Mouse (Mus musculus): ENCODE measurements around the gene Cbx2. TPM values are rescaled to one million over a fixed set of nuclear protein-coding genes. Genes with fewer than 3 reads are reported as not detected.

Cbx2 gene
- total and polyA plus RNA-seq, 3 experiments: 0.11 TPM; not detected in 2

DNA sequence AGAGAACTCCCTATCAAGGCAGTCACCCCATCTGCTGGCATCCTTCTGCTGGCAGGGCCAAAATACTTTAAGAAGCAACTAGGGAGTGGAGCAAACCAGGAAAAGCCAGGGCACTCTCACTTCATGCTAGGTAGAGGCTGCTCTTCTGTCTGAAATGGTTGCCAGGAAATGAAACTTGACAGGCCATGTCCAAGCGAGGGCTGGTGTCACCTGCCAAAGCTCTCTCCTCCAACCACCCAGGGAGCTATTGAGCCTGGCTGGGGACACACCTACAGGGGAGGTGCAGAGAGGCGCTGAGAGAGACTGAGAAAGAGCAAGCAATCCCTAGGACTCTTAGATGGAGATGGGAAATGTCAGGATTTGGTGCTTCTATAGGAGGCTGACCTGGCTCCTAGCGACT, 36.5 kb downstream of the Cbx2 start:
- no peak for DNase-seq (ENCODE audit: low spot score)
- no peaks in the 10 kb centered on the region for H3K4me1 ChIP-seq (ENCODE audit: insufficient read depth, low read depth, low read length)
- TF ChIP-seq TAL1 (conservative IDR thresholded peaks at IDR 0.05; ENCODE audit: low read depth, low read length) (no peak), GATA1 (IDR thresholded peaks at IDR 0.05; ENCODE audit: borderline replicate concordance, low read length) (no peak), POLR2AphosphoS5 (IDR thresholded peaks at IDR 0.05; ENCODE audit: insufficient replicate concordance, low read depth, low read length) (no peak), GATA2 (IDR thresholded peaks at IDR 0.05; ENCODE audit: borderline replicate concordance, low read depth, low read length) (no peak), CTCF (IDR thresholded peaks at IDR 0.05; ENCODE audit: low read depth, low read length) (no peak)

DNA sequence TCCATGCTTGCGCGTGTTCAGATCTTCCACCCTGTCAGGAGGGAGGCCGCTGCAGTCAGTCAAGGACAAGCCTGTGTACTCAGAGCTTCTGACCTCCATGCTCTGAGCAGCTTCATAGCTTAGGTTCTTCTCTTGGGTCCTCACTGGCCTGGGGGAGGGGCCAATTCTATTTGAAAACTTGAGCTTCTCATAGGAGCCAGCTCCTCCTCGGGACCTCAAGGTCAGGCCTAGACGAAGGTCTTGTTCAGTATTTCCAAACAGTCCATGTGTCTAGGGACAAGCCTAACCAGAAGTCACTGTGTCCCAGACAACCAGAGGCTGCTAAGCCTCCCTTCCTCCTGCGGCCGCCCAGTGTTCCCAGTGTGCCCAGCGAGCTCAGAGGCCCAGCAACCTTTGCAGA, 44.1 kb downstream of the Cbx2 start:
- peaks cover 78% of the 10 kb centered on the region for H3K9me3 ChIP-seq (replicated peaks)
- no peak overlapping the region for H3K4me3 ChIP-seq (ENCODE audit: low read depth, low read length)
- no peak for ATAC-seq (ENCODE audit: extremely low read depth, insufficient number of reproducible peaks, low FRiP score, poor library complexity, severe bottlenecking)
- no peaks in the 10 kb centered on the region for H3K4me1 ChIP-seq (ENCODE audit: insufficient read depth, low read depth, low read length)
- H3K36me3 ChIP-seq (replicated peaks): no peaks in the 10 kb centered on the region
- no peak for DNase-seq (ENCODE audit: low spot score)
- H3K27me3 ChIP-seq (ENCODE audit: insufficient read depth, low read length): no peaks in the 10 kb centered on the region
- TF ChIP-seq POLR2AphosphoS5 (IDR thresholded peaks at IDR 0.05; ENCODE audit: insufficient replicate concordance, low read depth, low read length) (no peak), GATA2 (IDR thresholded peaks at IDR 0.05; ENCODE audit: borderline replicate concordance, low read depth, low read length) (no peak), GATA1 (IDR thresholded peaks at IDR 0.05; ENCODE audit: borderline replicate concordance, low read length) (no peak), TAL1 (conservative IDR thresholded peaks at IDR 0.05; ENCODE audit: low read depth, low read length) (no peak), CTCF (IDR thresholded peaks at IDR 0.05; ENCODE audit: low read depth, low read length) (no peak)

More for the DNA sequence above, 36.5 kb downstream of the Cbx2 start:
- Histone ChIP-seq H3K9me3 (replicated peaks) (peaks cover 92% of the 10 kb centered on the region), H3K36me3 (replicated peaks) (no peaks in the 10 kb centered on the region), H3K4me3 (ENCODE audit: low read depth, low read length) (no peak overlapping the region), H3K27me3 (ENCODE audit: insufficient read depth, low read length) (0 out of 2 replicates have a peak, but pooled peaks cover 2% of the 10 kb centered on the region)
- no peak for ATAC-seq (ENCODE audit: extremely low read depth, insufficient number of reproducible peaks, low FRiP score, poor library complexity, severe bottlenecking)

DNA sequence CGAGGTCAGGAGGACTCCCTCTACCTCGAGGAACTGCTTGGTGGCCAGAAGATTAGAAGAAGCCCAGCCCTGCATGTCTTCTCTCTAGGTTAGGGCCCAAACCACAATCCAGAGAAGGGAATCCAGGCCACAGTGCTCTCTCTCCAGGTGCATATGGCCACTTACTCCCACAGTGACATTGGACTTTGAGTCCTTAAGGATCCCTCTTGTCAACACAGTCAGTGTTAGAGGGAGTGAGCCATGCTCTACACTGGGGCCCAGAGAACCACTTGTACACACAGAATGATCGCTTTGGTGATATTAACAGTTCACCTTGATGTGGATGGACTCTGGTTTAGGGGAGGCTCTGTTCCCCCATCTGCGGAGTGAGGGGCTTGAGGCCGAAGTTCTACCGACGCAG, 49.5 kb downstream of the Cbx2 start:
- ATAC-seq (ENCODE audit: extremely low read depth, insufficient number of reproducible peaks, low FRiP score, poor library complexity, severe bottlenecking): no peak
- no peaks in the 10 kb centered on the region for H3K36me3 ChIP-seq (replicated peaks)
- no peak for DNase-seq (ENCODE audit: low spot score)
- no peaks in the 10 kb centered on the region for H3K4me1 ChIP-seq (ENCODE audit: insufficient read depth, low read depth, low read length)
- peaks cover 81% of the 10 kb centered on the region for H3K9me3 ChIP-seq (replicated peaks)
- H3K4me3 ChIP-seq (ENCODE audit: low read depth, low read length): no peak overlapping the region
- H3K27me3 ChIP-seq (ENCODE audit: insufficient read depth, low read length): no peaks in the 10 kb centered on the region
- no peak for TF ChIP-seq GATA1 (IDR thresholded peaks at IDR 0.05; ENCODE audit: borderline replicate concordance, low read length)
- no peak for TF ChIP-seq CTCF (IDR thresholded peaks at IDR 0.05; ENCODE audit: low read depth, low read length)

DNA sequence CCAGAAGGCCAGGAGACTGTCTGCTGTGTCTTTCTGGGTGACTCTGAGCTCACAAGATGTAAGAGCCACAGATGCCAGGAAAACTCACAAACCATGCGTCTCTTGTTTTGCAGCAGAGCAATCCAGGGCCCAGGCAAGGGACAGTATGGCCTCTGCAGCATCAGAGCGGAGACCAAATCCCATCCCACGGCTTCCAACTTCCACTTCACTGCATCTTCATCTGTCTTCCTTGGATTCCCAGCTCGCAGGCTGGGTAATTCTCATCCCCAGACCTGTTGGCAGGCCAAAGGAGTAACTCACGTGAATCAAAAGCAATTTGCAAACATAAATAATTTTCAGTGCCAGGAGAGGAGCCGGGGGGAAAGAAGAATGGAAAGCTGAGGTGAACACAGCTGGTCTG, 50.2 kb downstream of the Cbx2 start:
- H3K4me3 ChIP-seq (ENCODE audit: low read depth, low read length): no peak overlapping the region
- peaks cover 84% of the 10 kb centered on the region for H3K9me3 ChIP-seq (replicated peaks)
- no peaks in the 10 kb centered on the region for H3K27me3 ChIP-seq (ENCODE audit: insufficient read depth, low read length)
- ATAC-seq (ENCODE audit: extremely low read depth, insufficient number of reproducible peaks, low FRiP score, poor library complexity, severe bottlenecking) (no peak), DNase-seq (ENCODE audit: low spot score) (no peak)
- TF ChIP-seq TAL1 (conservative IDR thresholded peaks at IDR 0.05; ENCODE audit: low read depth, low read length): no peak
- no peak for TF ChIP-seq GATA2 (IDR thresholded peaks at IDR 0.05; ENCODE audit: borderline replicate concordance, low read depth, low read length)
- no peak for TF ChIP-seq GATA1 (IDR thresholded peaks at IDR 0.05; ENCODE audit: borderline replicate concordance, low read length)
- no peaks in the 10 kb centered on the region for H3K36me3 ChIP-seq (replicated peaks)
- no peaks in the 10 kb centered on the region for H3K4me1 ChIP-seq (ENCODE audit: insufficient read depth, low read depth, low read length)

DNA sequence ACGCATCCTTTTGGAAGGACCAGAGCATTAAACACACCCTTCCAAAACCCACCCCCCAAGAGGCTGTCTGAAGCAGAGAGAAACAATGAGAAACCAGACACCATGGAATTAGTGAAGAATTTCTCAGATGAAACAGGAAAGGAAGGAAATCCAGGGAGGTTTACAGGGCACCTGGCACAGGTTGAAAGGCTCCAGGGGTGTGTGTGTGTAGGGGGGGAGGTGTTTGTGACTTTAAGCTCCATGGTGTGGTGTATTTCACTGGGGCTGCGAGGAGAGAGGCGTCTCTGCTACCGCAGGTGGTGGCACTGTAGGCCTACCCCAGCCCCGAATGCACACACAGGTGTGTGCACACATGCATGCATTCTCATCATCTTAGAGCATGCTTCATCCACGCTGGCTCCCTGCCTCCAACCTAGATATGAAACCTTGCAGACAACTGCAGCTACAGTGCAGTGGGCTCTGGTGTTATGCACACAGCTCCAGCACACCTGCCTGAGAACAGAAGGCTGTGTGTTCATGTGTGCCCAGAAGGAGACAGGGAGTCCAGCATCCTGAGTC, 51.2 kb downstream of the Cbx2 start:
- ATAC-seq (ENCODE audit: extremely low read depth, insufficient number of reproducible peaks, low FRiP score, poor library complexity, severe bottlenecking): no peak
- TF ChIP-seq TAL1 (conservative IDR thresholded peaks at IDR 0.05; ENCODE audit: low read depth, low read length) (no peak), GATA2 (IDR thresholded peaks at IDR 0.05; ENCODE audit: borderline replicate concordance, low read depth, low read length) (no peak), CTCF (IDR thresholded peaks at IDR 0.05; ENCODE audit: low read depth, low read length) (no peak), POLR2AphosphoS5 (IDR thresholded peaks at IDR 0.05; ENCODE audit: insufficient replicate concordance, low read depth, low read length) (no peak), GATA1 (IDR thresholded peaks at IDR 0.05; ENCODE audit: borderline replicate concordance, low read length) (no peak)
- no peak for DNase-seq (ENCODE audit: low spot score)

DNA sequence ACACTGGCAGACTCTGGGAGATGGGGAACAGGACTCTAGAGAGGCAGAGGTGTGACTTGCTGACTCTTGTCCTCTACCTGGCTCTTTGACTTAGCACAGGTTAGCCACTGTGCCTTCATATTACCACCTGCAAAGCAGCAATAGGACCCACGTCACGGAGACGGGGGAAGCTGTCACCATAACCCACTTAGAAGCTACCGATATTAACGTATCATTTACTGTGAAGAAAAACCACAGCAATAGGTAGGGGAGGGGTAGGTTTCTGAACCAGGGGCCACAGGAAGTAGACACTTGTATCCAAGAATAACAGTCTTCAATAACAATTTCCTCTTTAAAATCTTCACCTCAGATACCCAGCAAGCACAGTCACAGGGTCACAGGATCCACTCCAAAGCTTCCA, 53.0 kb downstream of the Cbx2 start:
- H3K9me3 ChIP-seq (replicated peaks): peaks cover 90% of the 10 kb centered on the region
- no peaks in the 10 kb centered on the region for H3K36me3 ChIP-seq (replicated peaks)
- TF ChIP-seq TAL1 (conservative IDR thresholded peaks at IDR 0.05; ENCODE audit: low read depth, low read length): no peak
- TF ChIP-seq GATA1 (IDR thresholded peaks at IDR 0.05; ENCODE audit: borderline replicate concordance, low read length): no peak
- no peak for TF ChIP-seq CTCF (IDR thresholded peaks at IDR 0.05; ENCODE audit: low read depth, low read length)
- no peak for TF ChIP-seq POLR2AphosphoS5 (IDR thresholded peaks at IDR 0.05; ENCODE audit: insufficient replicate concordance, low read depth, low read length)
- no peak for TF ChIP-seq GATA2 (IDR thresholded peaks at IDR 0.05; ENCODE audit: borderline replicate concordance, low read depth, low read length)
- no peak for ATAC-seq (ENCODE audit: extremely low read depth, insufficient number of reproducible peaks, low FRiP score, poor library complexity, severe bottlenecking)
- H3K27me3 ChIP-seq (ENCODE audit: insufficient read depth, low read length): no peaks in the 10 kb centered on the region
- DNase-seq (ENCODE audit: low spot score): no peak
- no peak overlapping the region for H3K4me3 ChIP-seq (ENCODE audit: low read depth, low read length)
- no peaks in the 10 kb centered on the region for H3K4me1 ChIP-seq (ENCODE audit: insufficient read depth, low read depth, low read length)

More for the DNA sequence above, 51.2 kb downstream of the Cbx2 start:
- Histone ChIP-seq H3K27me3 (ENCODE audit: insufficient read depth, low read length) (no peaks in the 10 kb centered on the region), H3K4me3 (ENCODE audit: low read depth, low read length) (no peak overlapping the region), H3K36me3 (replicated peaks) (no peaks in the 10 kb centered on the region), H3K9me3 (replicated peaks) (peaks cover 85% of the 10 kb centered on the region), H3K4me1 (ENCODE audit: insufficient read depth, low read depth, low read length) (no peaks in the 10 kb centered on the region)

DNA sequence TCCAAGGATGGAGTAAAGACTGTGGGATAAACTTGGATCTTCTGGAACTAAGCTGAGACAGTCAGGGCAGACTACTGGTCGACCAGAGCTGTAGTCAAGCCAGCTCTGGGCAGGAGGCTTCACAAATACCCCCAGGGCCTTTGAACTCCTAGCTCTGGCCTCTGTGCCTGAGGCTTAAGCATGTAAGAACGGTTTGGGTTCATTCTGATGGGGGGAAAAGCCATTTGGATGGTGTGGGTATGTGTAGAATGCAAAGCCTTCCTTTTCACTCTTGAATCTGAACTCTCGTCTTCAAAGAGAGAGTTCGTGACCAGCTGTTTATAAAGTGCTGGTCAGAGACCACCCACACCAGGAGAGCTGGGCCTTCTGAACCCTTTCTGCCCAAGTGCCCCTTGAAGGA, 55.0 kb downstream of the Cbx2 start:
- no peak overlapping the region for H3K4me3 ChIP-seq (ENCODE audit: low read depth, low read length)
- no peaks in the 10 kb centered on the region for H3K36me3 ChIP-seq (replicated peaks)
- DNase-seq (ENCODE audit: low spot score): no peak
- no peaks in the 10 kb centered on the region for H3K4me1 ChIP-seq (ENCODE audit: insufficient read depth, low read depth, low read length)
- ATAC-seq (ENCODE audit: extremely low read depth, insufficient number of reproducible peaks, low FRiP score, poor library complexity, severe bottlenecking): no peak
- TF ChIP-seq GATA1 (IDR thresholded peaks at IDR 0.05; ENCODE audit: borderline replicate concordance, low read length) (no peak), POLR2AphosphoS5 (IDR thresholded peaks at IDR 0.05; ENCODE audit: insufficient replicate concordance, low read depth, low read length) (no peak), TAL1 (conservative IDR thresholded peaks at IDR 0.05; ENCODE audit: low read depth, low read length) (no peak), GATA2 (IDR thresholded peaks at IDR 0.05; ENCODE audit: borderline replicate concordance, low read depth, low read length) (no peak), CTCF (IDR thresholded peaks at IDR 0.05; ENCODE audit: low read depth, low read length) (no peak)
- H3K27me3 ChIP-seq (ENCODE audit: insufficient read depth, low read length): no peaks in the 10 kb centered on the region
- peaks cover 91% of the 10 kb centered on the region for H3K9me3 ChIP-seq (replicated peaks)

Measured in G1E (cell line).